Mouse (Mus musculus) spleen, adult 18-20 months (tissue): Measurements from ENCODE around the gene Fam160a1.

ENCODE experiments used
- DNase-seq, 2 experiments: peaks; one replicate each; pipeline ENCODE4 v3.0.0; 2022; ENCODE audit warnings: mixed read lengths in 2 of 2

The Fam160a1 gene

DNA sequence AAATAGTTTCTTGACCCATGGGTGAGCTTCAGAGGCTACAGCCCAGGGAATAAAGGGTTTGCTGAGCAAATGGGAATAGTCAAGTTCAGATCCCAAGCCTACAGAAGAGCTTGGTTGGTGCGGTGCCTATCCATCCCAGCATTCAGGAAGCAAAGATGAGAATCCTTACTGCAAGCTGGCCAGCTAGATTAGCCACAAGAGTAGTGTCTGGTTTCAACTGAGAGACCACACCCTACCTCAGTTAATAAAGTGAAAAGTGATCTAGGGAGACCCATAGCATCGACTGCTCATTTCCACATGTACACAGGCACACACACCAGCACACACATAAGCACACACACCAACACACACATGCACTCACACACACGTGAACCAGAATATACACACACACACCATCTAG, 75.3 kb downstream of the Fam160a1 start:
- DNase-seq = no peak

DNA sequence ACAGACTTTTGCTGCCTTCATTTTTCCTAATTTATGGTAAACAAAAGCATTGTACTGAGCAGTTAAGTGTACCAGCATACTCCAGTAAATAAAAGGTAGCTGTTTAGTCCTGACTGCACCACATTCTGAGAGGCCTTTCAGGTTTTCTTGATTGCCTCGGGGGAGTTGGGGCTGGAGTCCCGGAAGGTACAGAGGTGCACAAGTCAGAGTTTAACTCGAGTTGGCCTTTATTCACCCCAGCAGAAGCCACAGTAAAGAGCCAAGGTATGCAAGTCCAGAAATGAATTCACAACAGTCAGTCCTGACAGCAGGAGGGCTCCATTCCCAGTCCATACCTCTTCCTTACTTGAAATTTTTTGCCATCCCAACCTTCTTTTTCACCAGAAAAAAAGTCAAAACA, 78.5 kb downstream of the Fam160a1 start:
- no peak for DNase-seq

DNA sequence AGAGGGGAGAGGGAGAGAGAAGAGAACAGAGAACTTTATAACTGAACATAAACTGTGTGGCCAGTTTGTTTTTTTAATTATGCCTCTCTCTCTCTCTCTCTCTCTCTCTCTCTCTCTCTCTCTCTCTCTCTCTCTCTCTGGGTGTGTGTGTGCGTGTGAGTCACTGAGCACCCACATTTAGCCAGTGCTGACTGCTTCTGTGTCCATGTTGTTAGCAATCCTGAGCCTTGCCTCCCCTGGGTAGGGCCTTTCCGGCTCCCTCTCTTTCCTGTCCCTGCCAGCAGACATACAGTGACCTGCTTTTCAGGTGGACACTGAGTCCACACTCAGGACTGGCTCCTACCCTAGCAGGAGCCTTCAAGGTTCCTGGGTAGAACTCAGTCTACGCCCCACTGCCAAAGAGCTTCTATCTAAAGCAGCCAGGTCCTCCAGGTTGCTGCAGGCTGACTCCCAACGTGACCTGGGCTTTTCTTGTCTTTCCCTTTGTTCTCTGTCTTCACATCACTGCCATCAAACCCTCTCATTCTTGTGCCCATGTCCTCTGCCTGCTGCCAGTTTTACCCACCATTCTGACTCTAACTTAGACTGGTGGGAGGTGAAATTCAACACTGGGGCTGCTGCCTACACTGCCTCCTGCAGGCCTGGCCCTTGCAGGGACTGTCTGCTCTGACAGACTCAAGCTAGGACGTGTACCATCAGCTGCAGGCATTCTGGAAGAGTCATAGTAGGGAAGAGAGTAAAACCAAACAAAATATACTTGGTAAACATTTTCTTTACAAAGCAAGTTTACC, 83.0 kb downstream of the Fam160a1 start:
- no peak for DNase-seq

DNA sequence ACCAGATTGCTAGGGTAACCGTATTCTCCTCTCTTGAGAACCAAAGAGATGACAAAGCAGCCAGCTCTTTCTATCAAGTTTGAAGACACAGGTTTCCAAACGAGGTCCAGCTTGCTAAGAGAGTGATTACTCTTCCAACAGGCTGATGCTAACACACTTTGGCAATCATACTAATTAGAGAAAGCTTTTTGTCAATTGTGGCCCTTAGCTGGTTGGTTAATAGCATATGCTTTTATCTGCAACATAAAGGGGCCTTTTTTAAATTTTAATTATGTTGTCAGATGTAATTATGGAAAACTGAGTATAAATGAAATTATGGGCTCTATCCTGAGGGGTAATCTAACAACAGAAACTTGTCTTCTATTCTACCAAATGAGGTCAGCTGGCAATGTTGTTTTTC, 89.9 kb downstream of the Fam160a1 start:
- DNase-seq = no peak

DNA sequence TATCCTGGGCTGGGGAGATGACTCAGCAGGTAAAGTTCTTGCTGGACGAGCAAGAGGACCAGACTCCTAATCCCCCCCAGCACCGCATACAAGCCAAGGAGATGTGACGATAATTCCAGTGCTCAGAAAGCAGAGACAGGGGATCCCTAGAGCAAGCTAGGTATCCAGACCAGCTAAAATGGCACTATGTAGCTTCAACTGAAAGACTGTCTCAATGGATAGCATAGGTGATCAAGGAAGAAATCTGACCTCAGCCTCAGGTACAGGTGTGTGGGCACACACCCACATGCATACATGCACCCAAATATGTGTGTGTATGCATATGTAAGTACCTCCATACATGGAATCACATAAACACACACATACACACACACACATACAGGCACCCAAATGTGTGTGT, 91.1 kb downstream of the Fam160a1 start:
- no peak for DNase-seq

DNA sequence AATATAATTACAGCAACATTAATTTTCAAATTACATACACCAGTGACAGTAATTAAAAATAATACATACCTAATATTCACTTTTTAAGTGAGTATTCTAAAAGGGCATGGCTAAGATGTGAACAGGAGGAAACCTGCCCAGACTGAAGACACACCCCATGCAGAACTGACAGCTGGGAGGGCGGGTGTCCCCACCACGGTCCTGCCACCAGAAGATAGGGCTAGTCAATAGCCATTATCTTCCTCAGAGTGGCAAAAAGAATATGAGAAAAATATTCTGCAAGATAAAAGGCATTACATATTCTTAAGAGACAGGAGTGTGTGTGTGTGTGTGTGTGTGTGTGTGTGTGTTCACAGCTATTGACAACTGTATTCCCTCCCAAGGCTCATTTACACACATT, 92.0 kb downstream of the Fam160a1 start:
- no peak for DNase-seq

DNA sequence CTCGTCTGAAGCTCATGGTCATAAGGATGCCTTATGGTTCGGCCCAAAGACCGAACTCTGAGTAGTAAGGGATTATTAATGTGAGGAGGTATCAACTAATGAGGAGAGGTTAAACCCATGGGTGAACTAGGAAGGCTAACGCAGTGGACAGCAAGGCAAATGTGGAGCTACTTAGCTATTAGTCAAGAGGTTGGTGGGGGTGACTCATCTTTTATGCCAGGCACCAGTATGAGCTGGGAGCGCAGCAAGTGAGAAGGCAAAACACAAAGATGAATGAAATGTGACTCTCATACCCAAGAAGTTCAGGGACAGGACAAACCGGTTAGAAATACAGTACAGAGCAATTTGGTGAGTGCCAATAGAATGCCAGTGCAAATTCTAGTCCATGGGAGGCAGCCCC, 94.5 kb downstream of the Fam160a1 start:
- DNase-seq = no peak

DNA sequence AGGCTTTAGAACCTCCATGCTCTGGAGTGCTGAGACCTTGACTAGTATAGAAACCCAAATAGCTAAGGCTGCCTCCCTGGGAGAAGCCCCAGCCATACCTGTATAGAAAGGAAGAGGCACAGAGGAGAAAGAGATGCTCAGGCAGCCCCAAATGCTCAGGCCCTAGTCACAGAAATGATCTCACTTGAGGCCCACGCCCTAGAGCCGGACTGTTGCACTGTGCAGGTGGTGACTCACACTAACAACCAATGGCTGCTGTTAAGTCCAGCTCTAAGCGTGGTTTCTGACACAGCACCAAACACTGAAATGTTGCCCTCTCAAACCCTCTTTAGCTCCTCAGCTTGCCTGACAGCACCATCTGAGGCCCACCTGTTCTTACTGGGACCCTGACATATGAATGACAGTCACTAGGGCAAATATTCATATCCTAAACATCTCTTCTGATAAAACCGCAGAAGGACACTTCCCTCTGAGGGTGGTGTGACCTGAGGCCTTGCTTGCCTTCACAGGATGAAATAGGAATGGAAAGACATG, 101.3 kb downstream of the Fam160a1 start:
- no peak for DNase-seq

DNA sequence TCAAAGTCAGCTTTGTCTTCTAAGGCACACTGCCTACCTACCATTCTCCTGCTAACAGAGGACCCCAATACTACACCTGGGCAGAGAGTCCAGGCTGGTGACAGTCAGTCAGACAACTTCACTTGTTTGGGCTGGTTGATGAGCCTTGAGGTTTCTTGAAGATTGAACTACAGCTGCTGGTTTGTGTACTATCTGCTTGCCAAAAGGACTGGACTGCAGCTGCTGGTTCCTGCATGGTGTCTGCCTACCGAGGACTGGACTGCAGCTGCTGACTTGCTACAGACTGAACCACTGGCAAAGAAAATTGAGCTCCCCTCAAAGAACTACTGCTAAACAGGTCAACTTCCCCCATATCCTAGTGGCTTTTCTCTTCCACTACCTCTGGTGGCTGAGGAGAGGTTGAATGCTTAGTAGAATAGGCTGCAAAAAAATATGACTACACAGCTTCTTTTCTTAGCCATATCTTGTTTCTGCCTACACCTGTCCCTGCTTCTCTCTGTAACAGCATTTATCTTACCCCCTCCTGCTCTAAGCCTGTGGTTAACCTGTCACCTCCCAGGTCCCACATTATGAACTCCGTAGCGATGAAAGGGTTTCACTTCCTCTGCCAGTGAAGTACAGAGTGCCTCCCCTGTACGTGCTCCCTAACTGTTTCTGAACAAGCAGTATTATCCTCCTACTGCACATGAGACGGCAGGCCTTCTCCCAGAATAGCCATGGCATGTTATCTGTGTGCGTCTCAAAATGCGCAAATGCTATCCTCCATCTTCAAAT, 103.0 kb downstream of the Fam160a1 start:
- DNase-seq = no peak

DNA sequence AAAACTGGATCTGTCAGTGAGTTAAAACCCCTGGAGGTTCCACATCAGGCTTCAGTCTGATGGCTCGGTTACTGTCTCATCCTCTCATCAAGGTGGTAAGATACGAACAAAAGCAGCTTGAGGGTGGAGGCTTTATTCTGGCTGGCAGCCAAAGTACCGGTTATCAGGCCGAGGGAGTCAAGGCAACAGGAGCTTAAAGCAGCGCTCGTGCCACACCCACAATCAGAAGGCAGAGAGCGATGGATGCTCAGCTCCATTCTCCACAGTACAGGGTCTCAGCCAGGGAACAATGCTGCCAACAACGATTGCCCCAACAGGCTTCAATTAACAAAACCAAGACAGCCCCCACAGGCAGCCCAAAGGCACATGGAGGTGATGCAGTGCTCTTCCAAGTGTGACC, 106.4 kb downstream of the Fam160a1 start:
- DNase-seq = no peak

DNA sequence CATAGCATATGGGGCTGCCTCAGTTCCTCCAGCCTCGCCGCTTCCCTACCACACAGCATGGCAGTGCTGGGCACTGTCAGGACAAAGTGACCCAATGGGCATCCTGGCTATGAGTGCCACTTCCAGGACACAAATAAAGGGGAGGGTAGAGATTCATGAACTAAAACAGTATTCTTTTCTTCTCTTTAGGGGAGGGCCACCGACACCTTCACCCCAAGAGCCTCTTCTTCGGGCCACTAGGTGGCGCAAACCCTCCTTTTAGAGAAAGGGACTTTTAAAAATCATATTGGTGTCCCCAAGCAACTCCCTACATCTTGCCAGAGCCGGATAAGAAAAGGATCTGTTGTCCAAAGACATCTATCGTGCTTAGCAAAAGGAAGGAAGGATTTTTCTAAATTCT, 109.7 kb downstream of the Fam160a1 start:
- peak in 1 of 2 experiments; percentile 37 for DNase-seq

DNA sequence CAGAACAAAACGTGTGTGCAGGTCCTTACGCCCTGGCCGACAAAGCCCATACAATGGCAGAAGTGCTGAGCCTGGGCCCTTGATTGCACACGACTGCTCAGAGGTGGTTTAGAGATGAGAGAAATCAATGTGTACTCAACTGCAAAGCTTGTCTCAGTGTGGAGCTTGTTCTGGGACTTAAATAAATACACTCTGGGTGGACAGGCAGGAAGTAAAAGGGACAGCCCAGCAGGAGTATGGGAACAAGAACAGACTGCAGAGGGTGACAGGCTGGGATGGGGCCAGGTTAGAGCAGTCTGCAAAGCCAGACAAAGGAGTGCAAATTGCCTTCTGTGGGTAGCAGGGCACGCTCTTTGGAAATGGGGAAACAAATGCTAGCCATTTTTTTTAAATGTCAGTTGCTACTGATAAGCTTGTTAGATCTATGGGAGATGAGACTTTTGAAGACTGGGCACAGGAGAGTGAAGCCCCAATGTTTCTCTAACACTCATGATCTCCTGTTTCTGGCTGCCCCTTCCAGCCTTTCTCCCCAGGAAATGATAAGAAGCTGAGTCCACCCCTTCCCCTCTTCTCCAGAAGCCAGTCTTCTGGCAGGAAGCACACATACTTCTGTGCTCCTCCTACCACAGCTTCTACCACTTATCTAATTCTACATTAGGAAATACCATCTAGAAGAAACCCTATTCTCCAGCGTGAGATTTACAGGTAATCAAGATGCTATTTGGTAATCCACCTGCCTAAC, 113.8 kb downstream of the Fam160a1 start:
- no peak for DNase-seq

DNA sequence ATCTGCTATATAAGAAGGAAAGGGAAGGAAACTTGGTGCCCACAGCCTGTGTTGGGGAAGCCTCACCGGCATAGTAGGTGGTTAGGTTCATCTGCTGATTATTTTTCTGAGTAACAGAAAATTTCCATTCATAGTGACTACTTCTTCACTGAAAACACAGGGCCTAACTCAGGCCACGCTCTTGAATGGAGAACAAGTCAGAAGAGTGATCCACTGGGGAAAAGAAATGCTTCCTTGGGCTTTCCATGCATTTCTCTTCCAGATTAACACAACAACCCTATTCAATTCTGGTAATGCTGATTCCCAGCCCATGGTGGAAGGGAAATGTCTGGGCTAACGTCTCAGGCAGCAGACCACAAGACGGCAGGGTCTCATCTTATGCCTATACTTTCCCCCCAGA, 118.6 kb downstream of the Fam160a1 start:
- no peak for DNase-seq

DNA sequence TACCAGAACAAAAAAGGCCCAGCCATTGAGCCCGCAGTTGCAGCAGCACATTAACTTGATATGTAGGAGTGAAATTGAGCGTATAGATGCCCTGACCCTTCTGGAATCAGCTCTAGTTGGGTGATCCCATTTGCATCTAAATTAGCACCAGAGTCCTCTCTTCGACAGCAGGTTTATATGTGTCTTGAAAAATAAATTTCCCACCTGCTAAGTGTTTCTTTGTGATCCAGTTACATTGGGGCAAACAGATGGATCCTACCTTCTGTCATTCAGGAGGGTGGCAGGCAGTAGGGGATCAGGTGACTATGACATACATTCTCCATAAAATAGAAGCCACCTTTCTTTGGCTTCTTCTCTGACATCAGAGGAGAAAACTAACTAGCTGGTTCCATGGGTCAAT, 122.0 kb downstream of the Fam160a1 start:
- DNase-seq = no peak

DNA sequence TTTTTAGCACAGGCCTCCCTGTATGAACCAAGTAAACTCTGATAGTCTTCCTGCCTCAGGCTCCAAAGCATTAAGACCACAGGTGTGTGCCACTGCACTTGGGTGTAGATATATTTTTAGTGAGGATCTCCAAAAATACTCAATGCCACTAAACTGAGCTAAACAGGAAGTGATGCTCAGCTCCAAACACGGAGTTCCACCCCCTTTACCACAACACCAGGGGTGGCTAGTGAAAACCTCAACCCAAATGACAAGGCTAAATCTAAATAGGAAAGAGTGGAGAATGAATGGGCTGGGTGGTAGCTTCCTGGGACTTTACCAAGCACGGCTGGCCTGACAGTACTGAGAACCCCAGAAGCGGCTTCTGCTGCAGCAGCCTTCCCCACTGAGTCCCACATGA, 124.1 kb downstream of the Fam160a1 start:
- DNase-seq = no peak

DNA sequence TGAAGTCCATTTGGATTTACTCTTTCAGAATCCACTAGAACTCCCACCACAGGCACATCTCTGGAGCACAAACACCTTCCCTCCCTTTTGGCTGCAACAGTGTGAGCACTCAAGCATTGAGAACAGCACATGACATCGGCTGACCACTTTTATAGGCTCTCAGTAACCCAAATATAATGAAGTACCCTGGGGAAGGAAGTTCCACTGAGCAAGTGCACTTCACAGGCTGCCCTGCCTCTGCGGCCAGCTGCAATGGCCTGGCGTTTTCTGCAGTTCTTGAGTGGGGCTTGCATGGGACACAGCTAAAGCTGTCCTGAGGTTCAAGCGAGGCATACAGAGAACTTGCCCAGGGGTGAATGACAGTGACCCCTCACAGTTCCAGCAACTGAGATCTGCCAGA, 126.0 kb downstream of the Fam160a1 start:
- no peak for DNase-seq

DNA sequence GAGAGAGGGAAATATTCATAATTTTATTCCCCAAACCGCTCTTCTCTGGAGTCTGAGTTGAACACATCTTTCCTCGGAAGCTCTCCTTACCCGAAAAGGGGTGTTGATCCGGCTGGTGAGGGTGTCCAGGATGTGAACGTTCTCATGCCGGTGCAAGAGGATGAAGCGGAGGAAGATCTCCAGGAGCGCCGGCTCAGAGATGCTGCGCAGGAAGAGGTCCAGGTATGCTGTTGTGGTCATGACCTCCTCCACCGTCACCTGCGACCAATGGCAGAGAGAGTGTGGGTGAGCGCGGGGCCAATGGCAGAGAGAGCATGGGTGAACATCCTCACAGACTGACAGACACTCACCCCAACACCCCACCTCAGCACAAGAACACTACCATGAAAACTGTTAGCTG, 128.8 kb downstream of the Fam160a1 start:
- no peak for DNase-seq

DNA sequence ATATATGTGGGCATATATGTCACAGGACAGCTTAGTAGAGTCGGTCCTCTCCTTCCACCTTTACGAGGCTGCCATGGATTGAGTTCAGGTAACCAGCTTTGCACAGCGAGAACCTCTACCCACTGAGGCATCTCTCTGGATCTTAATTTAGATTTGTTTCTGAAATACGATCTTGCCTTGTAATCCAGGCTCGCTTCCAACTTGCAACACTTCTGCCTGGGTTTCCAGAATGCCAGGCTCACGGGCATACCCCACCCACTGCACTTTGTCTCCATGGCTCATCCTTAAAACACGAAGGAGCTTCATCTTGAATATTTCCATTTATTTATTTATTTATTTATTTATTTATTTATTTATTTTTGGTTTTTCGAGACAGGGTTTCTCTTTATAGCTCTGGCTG, 131.8 kb downstream of the Fam160a1 start:
- DNase-seq = no peak

DNA sequence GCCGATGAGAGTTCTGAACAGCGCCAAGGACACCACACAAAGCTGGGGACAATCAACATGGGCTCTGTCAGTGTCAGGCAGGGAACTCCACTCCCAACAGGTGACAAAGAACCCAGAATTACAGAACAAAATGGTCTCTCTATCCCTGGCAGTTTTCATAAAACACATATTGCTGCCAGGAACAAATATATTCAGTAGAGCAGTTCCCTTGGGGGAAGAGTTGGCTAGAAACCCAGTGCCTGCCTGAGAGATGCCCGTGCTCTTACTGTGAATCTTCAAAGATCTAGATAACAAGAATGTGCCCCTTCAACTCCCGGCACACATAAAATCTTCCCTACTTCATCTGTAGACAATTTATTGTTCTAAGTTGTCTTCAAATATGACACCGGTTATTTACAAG, 133.5 kb downstream of the Fam160a1 start:
- DNase-seq = no peak

DNA sequence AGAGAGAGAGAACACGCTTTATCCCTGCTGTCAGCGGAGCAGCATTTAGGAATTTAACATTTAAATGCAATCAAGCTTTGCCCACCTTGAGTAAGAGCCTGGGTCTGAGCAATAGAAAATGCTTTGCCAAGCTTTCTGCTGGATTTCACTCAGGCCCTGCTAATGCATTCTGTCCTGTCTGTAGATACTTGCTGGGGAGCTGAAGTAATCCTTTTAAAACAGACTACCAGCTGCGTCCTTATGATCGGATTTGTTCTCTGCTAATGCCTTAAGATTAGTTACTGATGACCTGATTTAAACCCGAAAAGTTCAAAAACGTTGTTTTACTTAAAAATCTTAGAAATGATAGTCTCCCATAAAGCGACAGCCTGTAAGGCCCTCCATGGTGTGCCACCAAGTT, 136.0 kb downstream of the Fam160a1 start:
- no peak for DNase-seq

DNA sequence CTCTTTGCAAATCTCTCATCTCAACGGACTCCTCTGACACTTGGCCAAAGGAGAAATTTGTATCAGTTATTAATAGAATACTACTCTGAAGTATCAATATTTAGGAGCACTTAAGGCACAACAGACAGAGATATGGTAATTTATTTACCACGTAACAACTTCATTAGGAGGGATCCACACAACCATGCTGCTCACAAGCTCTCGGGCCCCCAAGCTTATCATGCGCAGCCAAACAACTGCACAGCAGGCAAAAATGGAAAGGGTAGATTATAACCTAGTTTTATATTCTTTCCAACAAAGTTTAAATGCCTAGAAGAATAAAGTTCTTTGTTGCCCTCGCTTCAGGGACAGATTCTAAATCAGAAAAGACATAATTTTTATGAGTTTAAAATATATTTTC, 137.1 kb downstream of the Fam160a1 start:
- DNase-seq = no peak

DNA sequence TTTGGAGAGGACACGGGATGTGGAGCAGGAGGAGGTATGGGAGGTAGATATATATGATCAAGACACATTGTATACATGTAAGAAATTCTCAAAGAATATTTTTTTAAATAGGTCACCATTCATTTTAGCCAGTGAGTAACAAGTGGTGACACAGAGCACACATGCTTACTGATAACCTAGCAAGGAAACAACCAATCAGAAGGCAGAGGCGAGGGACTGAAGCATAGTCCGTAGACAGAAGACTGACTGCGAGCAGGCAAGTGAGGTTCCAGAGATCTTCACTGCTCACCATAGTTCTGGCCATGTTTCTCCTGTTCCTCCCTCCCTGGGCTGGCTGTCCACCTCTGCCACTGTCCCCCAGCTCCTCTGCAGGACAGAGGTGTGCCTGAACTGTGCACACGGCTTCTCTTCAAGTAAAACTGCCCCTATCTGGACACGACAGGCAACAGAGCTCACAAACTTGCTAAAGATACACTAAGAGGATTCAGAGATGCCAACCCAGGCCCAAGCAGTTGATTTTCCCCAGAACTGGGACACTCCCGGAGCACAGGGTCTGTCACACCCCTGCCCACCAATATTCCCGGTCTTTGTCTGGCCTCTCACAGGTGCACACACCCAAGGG, 137.7 kb downstream of the Fam160a1 start:
- DNase-seq = no peak

DNA sequence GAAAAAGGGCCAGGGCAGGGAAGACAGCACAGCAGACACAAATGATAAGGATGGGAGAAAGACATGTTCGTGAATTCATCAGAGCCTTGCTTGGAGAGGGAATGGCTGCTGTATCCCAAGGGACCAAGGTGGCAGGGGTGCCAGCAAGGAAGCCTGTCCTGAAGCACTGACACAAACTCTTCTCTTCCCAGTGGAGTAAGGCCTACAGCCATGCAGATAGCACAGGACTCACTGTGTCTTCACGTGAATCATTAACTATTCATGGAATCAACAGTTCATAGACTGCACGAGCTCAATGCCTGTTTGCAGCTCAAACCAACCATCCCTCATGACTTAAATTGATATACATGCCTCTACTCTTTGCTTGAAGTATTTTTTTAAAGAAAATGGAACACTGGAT, 139.1 kb downstream of the Fam160a1 start:
- DNase-seq = no peak
